7 mouse cellular contexts compared by ENCODE assay signal in genomic region chr13:38151069-38151588, GRCm38 (mm10). TPM values are rescaled to one million over a fixed set of nuclear protein-coding genes. Genes with fewer than 3 reads are reported as not detected.
DNase-seq lines count a peak whose midpoint lies in the region; ATAC-seq and TF ChIP-seq lines count a peak whose summit lies in the region.

Gene Dsp, plus strand, starts transcription at chr13:38151294.

- peaks cover 47% of the 10 kb centered on the region for H3K27me3 ChIP-seq in E14TG2a.4 (ENCODE audit: insufficient read depth, low read length)
- peaks cover 39% of the 10 kb centered on the region for H3K27me3 ChIP-seq in forebrain, embryonic 11.5 days (ENCODE audit: control insufficient read depth, insufficient read depth, low read length)
- peaks cover 79% of the 10 kb centered on the region for H3K27me3 ChIP-seq in limb, embryonic 10.5 days (ENCODE audit: low read depth, poor library complexity, severe bottlenecking)
- H3K27me3 ChIP-seq in splenic B cell, adult 2 months (ENCODE audit: control insufficient read depth, insufficient read depth, low read length, poor library complexity, severe bottlenecking) = no peaks in the 10 kb centered on the region

- peak within 1 kb of the TSS; percentile 76 for H3K4me2 ChIP-seq in forebrain, embryonic 11.5 days (ENCODE audit: low read depth, low read length, severe bottlenecking)

- H3K27ac ChIP-seq in forebrain, embryonic 11.5 days (ENCODE audit: low read depth, low read length) = no peak within 1 kb of the TSS
- H3K27ac ChIP-seq in limb, embryonic 10.5 days = peak within 1 kb of the TSS; percentile 80

- no peak for TF ChIP-seq CTCF in E14TG2a.4 (conservative IDR thresholded peaks at IDR 0.05; ENCODE audit: low read length)

- peak; percentile 87 for DNase-seq in ZHBTc4 (ENCODE audit: low read depth, low spot score)
- peak; percentile 71 for DNase-seq in forebrain, embryonic 11.5 days (ENCODE audit: low spot score)
- peak; percentile 81 for DNase-seq in heart, postnatal 4 days
- peak; percentile 75 for DNase-seq in limb, embryonic 10.5 days (ENCODE audit: low spot score)
- DNase-seq in mesoderm, embryonic 11.5 days (ENCODE audit: low read depth, low spot score) = peak; percentile 65
- peak; percentile 21 for DNase-seq in splenic B cell, adult 2 months (ENCODE audit: low read depth, low spot score)

- H3K36me3 ChIP-seq in E14TG2a.4 (ENCODE audit: insufficient read depth, low read length) = no peaks in the 10 kb centered on the region
- H3K36me3 ChIP-seq in forebrain, embryonic 11.5 days (ENCODE audit: control insufficient read depth, insufficient read depth, low read length) = no peaks in the 10 kb centered on the region
- no peaks in the 10 kb centered on the region for H3K36me3 ChIP-seq in limb, embryonic 10.5 days
- no peaks in the 10 kb centered on the region for H3K36me3 ChIP-seq in splenic B cell, adult 2 months (ENCODE audit: control insufficient read depth, insufficient read depth, low read length, poor library complexity, severe bottlenecking)

- H3K9me3 ChIP-seq in E14TG2a.4 (ENCODE audit: low read length) = no peaks in the 10 kb centered on the region
- no peaks in the 10 kb centered on the region for H3K9me3 ChIP-seq in forebrain, embryonic 11.5 days (ENCODE audit: control insufficient read depth, low read length)
- no peaks in the 10 kb centered on the region for H3K9me3 ChIP-seq in limb, embryonic 10.5 days (replicated peaks)

- WGBS in forebrain, embryonic 11.5 days = under 1% methylated on average over 47 of the region's 58 CpGs
- WGBS in limb, embryonic 10.5 days = under 1% methylated on average over 56 of the region's 58 CpGs

- peaks cover 44% of the 10 kb centered on the region for H3K4me1 ChIP-seq in E14TG2a.4 (replicated peaks; ENCODE audit: low read depth, low read length)
- peaks cover 12% of the 10 kb centered on the region for H3K4me1 ChIP-seq in forebrain, embryonic 11.5 days (replicated peaks; ENCODE audit: control insufficient read depth, insufficient read depth, low read length)
- H3K4me1 ChIP-seq in limb, embryonic 10.5 days = peaks cover 20% of the 10 kb centered on the region

- H3K9ac ChIP-seq in forebrain, embryonic 11.5 days (ENCODE audit: low read length) = peak within 1 kb of the TSS; percentile 20; the same call in 1 of the 2 replicates

- H3K4me3 ChIP-seq in E14TG2a.4 (replicated peaks; ENCODE audit: low read length) = peak within 1 kb of the TSS; percentile 80
- H3K4me3 ChIP-seq in forebrain, embryonic 11.5 days (ENCODE audit: low read depth, low read length) = peak within 1 kb of the TSS; percentile 36
- peak within 1 kb of the TSS; percentile 62 for H3K4me3 ChIP-seq in limb, embryonic 10.5 days

- ATAC-seq in forebrain, embryonic 11.5 days (replicated peaks; ENCODE audit: low FRiP score) = peak; percentile 70

RNA-seq across cellular contexts. Expression of gene Dsp, which starts in this region (rescaled TPM):
- 1.1 and 1.3 TPM in 2 replicates for polyA plus RNA-seq in forebrain, embryonic 11.5 days (2014; fragmentation: Nextera tagmentation; extraction: Ambion mirVana)
- 100 to 1,000 TPM; 361 to 388 TPM for total RNA-seq in heart, postnatal 4 days (2021)
- polyA plus RNA-seq in limb, embryonic 10.5 days (2016; fragmentation: Nextera tagmentation; extraction: Ambion mirVana) = 2.1 TPM in 2 replicates

Comparison
In these comparisons a context has a peak if more than half of its experiments do, and no peak if none do; other contexts are left out.
1. DNase-seq: peak in every context shown above with its lines; median percentile 87 in ZHBTc4; 81 in heart, postnatal 4 days; 75 in limb, embryonic 10.5 days; 71 in forebrain, embryonic 11.5 days; 65 in mesoderm, embryonic 11.5 days; 21 in splenic B cell, adult 2 months.